Comparison of ENCODE assay signal across 7 mouse cellular contexts in the genomic region with DNA sequence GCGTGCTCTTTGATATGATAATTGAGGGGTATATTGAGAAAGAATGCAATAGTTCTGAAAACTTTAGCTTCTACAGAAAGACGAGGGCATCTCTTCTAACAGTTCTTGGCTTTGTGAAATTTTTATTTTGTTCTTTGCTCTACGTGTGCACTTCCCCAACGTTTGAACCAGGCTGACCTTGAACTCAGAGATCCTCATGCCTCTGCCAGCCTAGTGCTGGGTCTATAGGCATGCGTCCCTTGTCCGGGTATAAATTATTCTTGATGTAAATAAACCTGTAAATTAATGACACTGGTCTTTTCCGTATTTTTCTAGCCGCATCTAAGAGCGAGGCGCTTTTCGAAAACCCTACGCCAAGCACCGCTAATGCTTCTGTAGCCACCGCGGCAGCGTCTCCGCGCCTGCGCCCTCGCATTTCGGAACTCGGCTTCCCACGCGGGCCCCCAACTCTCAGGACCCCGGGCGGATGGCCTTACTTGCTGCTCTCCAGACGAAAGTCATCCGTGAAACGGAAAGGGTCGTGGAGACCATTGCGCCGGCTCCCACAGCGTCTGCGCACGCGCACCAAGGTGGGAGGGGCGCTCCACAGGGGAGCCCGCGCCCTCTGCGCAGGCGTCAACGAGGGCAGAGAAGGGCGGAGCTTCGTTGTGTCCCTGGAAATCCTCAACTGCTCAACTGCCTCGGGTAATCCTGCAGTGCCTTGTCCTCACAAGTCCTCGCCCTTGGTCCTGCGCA. TPM values are rescaled to one million over a fixed set of nuclear protein-coding genes. Genes with fewer than 3 reads are reported as not detected.
DNase-seq lines count a peak whose midpoint lies in the region; ATAC-seq and TF ChIP-seq lines count a peak whose summit lies in the region.

A gene (minus strand): TSS at position 587 of the 735 bp plus-strand sequence.

- peaks cover 4% of the 10 kb centered on the region; the same call in 1 of the 2 replicates for H3K4me1 ChIP-seq in embryonic facial prominence, embryonic 10.5 days
- no peaks in the 10 kb centered on the region for H3K4me1 ChIP-seq in intestine, postnatal 0 days (replicated peaks; ENCODE audit: control insufficient read depth, insufficient read depth, low read length)
- H3K4me1 ChIP-seq in midbrain, embryonic 12.5 days, result peaks cover 6% of the 10 kb centered on the region; the same call in 1 of the 2 replicates
- H3K4me1 ChIP-seq in small intestine, adult 2 months (ENCODE audit: control insufficient read depth, insufficient read depth, insufficient read length, low read length), result no peaks in the 10 kb centered on the region

- peak; percentile 95 for DNase-seq in adrenal gland, postnatal 10 days
- peak; percentile 95 for DNase-seq in embryonic facial prominence, embryonic 10.5 days (ENCODE audit: low spot score)
- peak; percentile 58 for DNase-seq in gonadal fat pad, adult 2 months (ENCODE audit: low read depth)
- DNase-seq in left cerebral cortex, postnatal 4 days, result peak; percentile 92

- H3K4me3 ChIP-seq in embryonic facial prominence, embryonic 10.5 days, result peak within 1 kb of the TSS; percentile 73
- H3K4me3 ChIP-seq in intestine, postnatal 0 days (ENCODE audit: low read depth, low read length), result peak within 1 kb of the TSS; percentile 74
- H3K4me3 ChIP-seq in midbrain, embryonic 12.5 days, result peak within 1 kb of the TSS; percentile 53
- H3K4me3 ChIP-seq in small intestine, adult 2 months (ENCODE audit: low read depth, low read length), result peak within 1 kb of the TSS; percentile 96

- no peaks in the 10 kb centered on the region for H3K27me3 ChIP-seq in embryonic facial prominence, embryonic 10.5 days (replicated peaks; ENCODE audit: low read depth, poor library complexity, severe bottlenecking)
- no peaks in the 10 kb centered on the region for H3K27me3 ChIP-seq in intestine, postnatal 0 days (replicated peaks; ENCODE audit: control insufficient read depth, insufficient read depth, low read length)
- H3K27me3 ChIP-seq in midbrain, embryonic 12.5 days, result no peaks in the 10 kb centered on the region
- H3K27me3 ChIP-seq in small intestine, adult 2 months (ENCODE audit: control insufficient read depth, insufficient read depth, low read length), result no peaks in the 10 kb centered on the region

- TF ChIP-seq CTCF in intestine, postnatal 0 days (IDR thresholded peaks at IDR 0.05; ENCODE audit: low read depth), result no peak
- TF ChIP-seq CTCF in small intestine, adult 2 months (IDR thresholded peaks at IDR 0.05; ENCODE audit: extremely low read depth, insufficient read length, insufficient replicate concordance, low read depth, low read length), result no peak

- 2% methylated on average over 47 of the region's 47 CpGs for WGBS in embryonic facial prominence, embryonic 10.5 days
- under 1% methylated on average over 47 of the region's 47 CpGs for WGBS in intestine, postnatal 0 days
- 2% methylated on average over 47 of the region's 47 CpGs for WGBS in midbrain, embryonic 12.5 days
- WGBS in small intestine, adult 2 months, result under 1% methylated on average over 47 of the region's 47 CpGs

- peak within 1 kb of the TSS; percentile 65 for H3K4me2 ChIP-seq in intestine, postnatal 0 days (replicated peaks; ENCODE audit: low read depth)
- H3K4me2 ChIP-seq in midbrain, embryonic 12.5 days (replicated peaks), result peak within 1 kb of the TSS; percentile 61

- peak within 1 kb of the TSS; percentile 68 for H3K9ac ChIP-seq in intestine, postnatal 0 days (ENCODE audit: low read depth, low read length)
- peak within 1 kb of the TSS; percentile 69 for H3K9ac ChIP-seq in midbrain, embryonic 12.5 days (replicated peaks)

- ATAC-seq in intestine, postnatal 0 days, result peak; percentile 94
- peak; percentile 97 for ATAC-seq in midbrain, embryonic 12.5 days (ENCODE audit: low FRiP score, low read depth)

- no peaks in the 10 kb centered on the region for H3K9me3 ChIP-seq in embryonic facial prominence, embryonic 10.5 days
- no peaks in the 10 kb centered on the region for H3K9me3 ChIP-seq in intestine, postnatal 0 days (ENCODE audit: control insufficient read depth)
- H3K9me3 ChIP-seq in midbrain, embryonic 12.5 days, result no peaks in the 10 kb centered on the region

- peak; percentile 79 for TF ChIP-seq POLR2A in small intestine, adult 2 months (IDR thresholded peaks at IDR 0.05; ENCODE audit: low read depth, low read length)

- H3K36me3 ChIP-seq in embryonic facial prominence, embryonic 10.5 days (replicated peaks), result peaks cover 32% of the 10 kb centered on the region
- peaks cover 11% of the 10 kb centered on the region; the same call in 1 of the 2 replicates for H3K36me3 ChIP-seq in intestine, postnatal 0 days (ENCODE audit: control insufficient read depth, insufficient read depth)
- H3K36me3 ChIP-seq in midbrain, embryonic 12.5 days, result 0 out of 2 replicates have a peak, but pooled peaks cover 4% of the 10 kb centered on the region
- H3K36me3 ChIP-seq in small intestine, adult 2 months (ENCODE audit: control insufficient read depth, insufficient read depth, low read length), result peaks cover 12% of the 10 kb centered on the region

- intact Hi-C loops in left cerebral cortex, postnatal 4 days (cut with DNase I), result no loop called here

- peak within 1 kb of the TSS; percentile 93 for H3K27ac ChIP-seq in embryonic facial prominence, embryonic 10.5 days (replicated peaks)
- H3K27ac ChIP-seq in intestine, postnatal 0 days (ENCODE audit: low read depth, low read length), result peak within 1 kb of the TSS; percentile 68
- H3K27ac ChIP-seq in midbrain, embryonic 12.5 days (replicated peaks), result peak within 1 kb of the TSS; percentile 84
- peak within 1 kb of the TSS; percentile 75 for H3K27ac ChIP-seq in small intestine, adult 2 months (ENCODE audit: insufficient read depth, low read depth, low read length)

RNA-seq across cellular contexts. Expression of the gene that starts here (rescaled TPM):
- 10 to 100 TPM; 62.3 to 75.4 TPM for total RNA-seq in adrenal gland, postnatal 10 days (2021)
- polyA plus RNA-seq in embryonic facial prominence, embryonic 10.5 days (2016; fragmentation: Nextera tagmentation; extraction: Ambion mirVana), result 78.1 and 84.9 TPM in 2 replicates
- 11.7 and 20.4 TPM in 2 replicates for polyA plus RNA-seq in gonadal fat pad, adult 2 months (2012; rRNA removed)
- 72.6 and 76.2 TPM in 2 replicates for polyA plus RNA-seq in intestine, postnatal 0 days (2015; fragmentation: Nextera tagmentation; extraction: Ambion mirVana)
- 10 to 100 TPM; 43.4 to 48.3 TPM for total RNA-seq in left cerebral cortex, postnatal 4 days (2021)
- polyA plus RNA-seq in midbrain, embryonic 12.5 days (2016; fragmentation: Nextera tagmentation; extraction: Ambion mirVana), result 88.9 and 91.6 TPM in 2 replicates
- 0.28 and 0.98 TPM in 2 replicates for polyA plus RNA-seq in small intestine, adult 2 months (2012; rRNA removed)

Comparison
In these comparisons a context has a peak if more than half of its experiments do, and no peak if none do; other contexts are left out.
1. Peak in every context shown above with its lines: DNase-seq, ATAC-seq, H3K4me3 ChIP-seq and H3K27ac ChIP-seq.